8 mouse cellular contexts compared by ENCODE assay signal in the genomic region with DNA sequence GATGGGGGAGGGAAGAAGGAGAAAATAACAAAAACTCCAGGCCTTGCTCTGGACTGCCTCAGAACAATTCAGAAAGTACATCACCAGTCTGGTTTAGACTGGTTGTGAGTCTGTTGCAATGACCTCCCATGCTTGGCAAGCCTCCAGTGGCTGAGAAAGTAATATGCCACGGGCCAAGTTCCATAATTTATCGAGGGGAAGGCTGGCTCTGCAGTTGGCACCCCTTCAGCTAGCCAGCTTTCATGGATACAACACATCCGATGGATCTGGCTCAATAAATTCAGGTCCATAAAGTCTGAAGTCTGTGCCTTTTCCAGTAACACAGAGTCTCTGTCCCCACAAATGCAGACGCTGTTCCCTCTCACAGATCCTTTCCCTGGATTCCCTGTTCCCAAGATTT. TPM values are rescaled to one million over a fixed set of nuclear protein-coding genes. Genes with fewer than 3 reads are reported as not detected.
DNase-seq lines count a peak whose midpoint lies in the region; ATAC-seq and TF ChIP-seq lines count a peak whose summit lies in the region.

No protein-coding gene starts in this region.

- H3K36me3 ChIP-seq in liver, postnatal 0 days (replicated peaks; ENCODE audit: insufficient read depth, low read length) = no peaks in the 10 kb centered on the region
- H3K36me3 ChIP-seq in heart, embryonic 16.5 days (ENCODE audit: control insufficient read depth, insufficient read depth) = no peaks in the 10 kb centered on the region
- H3K36me3 ChIP-seq in midbrain, embryonic 15.5 days (replicated peaks) = no peaks in the 10 kb centered on the region

- no peak overlapping the region for H3K27ac ChIP-seq in liver, postnatal 0 days (ENCODE audit: low read depth)
- peak overlapping the region; percentile 55 for H3K27ac ChIP-seq in heart, embryonic 16.5 days (ENCODE audit: low read length)
- H3K27ac ChIP-seq in layer of hippocampus, adult 2 months = no peak overlapping the region
- H3K27ac ChIP-seq in midbrain, embryonic 15.5 days = peak overlapping the region; percentile 9; the same call in 1 of the 2 replicates

- no peak for TF ChIP-seq CTCF in liver, postnatal 0 days (IDR thresholded peaks at IDR 0.05; ENCODE audit: low read depth)
- TF ChIP-seq CTCF in layer of hippocampus, adult 2 months (conservative IDR thresholded peaks at IDR 0.05) = no peak

- peaks cover 10% of the 10 kb centered on the region for H3K4me1 ChIP-seq in liver, postnatal 0 days (ENCODE audit: insufficient read depth)
- H3K4me1 ChIP-seq in heart, embryonic 16.5 days (ENCODE audit: control insufficient read depth, insufficient read depth, low read length) = peaks cover 17% of the 10 kb centered on the region
- H3K4me1 ChIP-seq in midbrain, embryonic 15.5 days = peaks cover 16% of the 10 kb centered on the region

- peak; percentile 73 for DNase-seq in liver, postnatal 0 days
- DNase-seq in liver = no peak
- DNase-seq in cerebellum, postnatal 36 days = peak; percentile 12 to 16
- DNase-seq in layer of hippocampus, adult 2 months (ENCODE audit: low spot score in 2 of 2) = peak; percentile 30 to 32
- peak; percentile 26 to 77 for DNase-seq in urinary bladder, postnatal 36 days (ENCODE audit: low spot score in 2 of 2)
- no peak for DNase-seq in thymus, postnatal 36 days

- no peak for TF ChIP-seq EP300 in liver, postnatal 0 days (IDR thresholded peaks at IDR 0.05; ENCODE audit: low read depth)

- no peaks in the 10 kb centered on the region for H3K27me3 ChIP-seq in liver, postnatal 0 days (ENCODE audit: insufficient read depth, low read length)
- H3K27me3 ChIP-seq in heart, embryonic 16.5 days (ENCODE audit: control insufficient read depth, insufficient read depth, low read length) = no peaks in the 10 kb centered on the region
- H3K27me3 ChIP-seq in midbrain, embryonic 15.5 days (replicated peaks) = no peaks in the 10 kb centered on the region

- H3K9me3 ChIP-seq in liver, postnatal 0 days (ENCODE audit: low read length) = no peaks in the 10 kb centered on the region
- H3K9me3 ChIP-seq in heart, embryonic 16.5 days (replicated peaks; ENCODE audit: control insufficient read depth, low read length) = no peaks in the 10 kb centered on the region
- no peaks in the 10 kb centered on the region for H3K9me3 ChIP-seq in midbrain, embryonic 15.5 days

- peak; percentile 67 for ATAC-seq in liver, postnatal 0 days
- peak; percentile 73; the same call in 1 of the 2 replicates for ATAC-seq in heart, embryonic 16.5 days (replicated peaks; ENCODE audit: extremely low read depth, insufficient read depth, low FRiP score)
- no peak for ATAC-seq in midbrain, embryonic 15.5 days (replicated peaks)

- H3K4me3 ChIP-seq in liver, postnatal 0 days (ENCODE audit: low read depth, low read length) = no peak overlapping the region
- H3K4me3 ChIP-seq in heart, embryonic 16.5 days (ENCODE audit: low read length) = no peak overlapping the region
- no peak overlapping the region for H3K4me3 ChIP-seq in layer of hippocampus, adult 2 months
- no peak overlapping the region for H3K4me3 ChIP-seq in midbrain, embryonic 15.5 days

- no peak overlapping the region; the same call in 1 of the 2 replicates for H3K9ac ChIP-seq in liver, postnatal 0 days (replicated peaks)
- H3K9ac ChIP-seq in heart, embryonic 16.5 days (ENCODE audit: low read length) = no peak overlapping the region
- no peak overlapping the region for H3K9ac ChIP-seq in midbrain, embryonic 15.5 days

- no peak overlapping the region for H3K4me2 ChIP-seq in liver, postnatal 0 days (ENCODE audit: low read depth, low read length)
- H3K4me2 ChIP-seq in heart, embryonic 16.5 days (ENCODE audit: low read depth, low read length) = no peak overlapping the region
- no peak overlapping the region for H3K4me2 ChIP-seq in midbrain, embryonic 15.5 days

- 47% methylated on average over 4 of the region's 4 CpGs for WGBS in liver, postnatal 0 days (ENCODE audit: insufficient replicate concordance)
- 22% methylated on average over 4 of the region's 4 CpGs for WGBS in heart, embryonic 16.5 days
- WGBS in midbrain, embryonic 15.5 days = 33% methylated on average over 4 of the region's 4 CpGs

RNA-seq across cellular contexts. Expression of a gene that starts 34.8 kb away (rescaled TPM):
- 12.9 and 16.5 TPM in 2 replicates for polyA plus RNA-seq in liver, postnatal 0 days (2015; fragmentation: Nextera tagmentation; extraction: Ambion mirVana)
- 31.3 and 36.6 TPM in 2 replicates for polyA plus RNA-seq in heart, embryonic 16.5 days (2015; fragmentation: Nextera tagmentation; extraction: Ambion mirVana)
- total RNA-seq in layer of hippocampus, adult 2 months (2021) = 10 to 100 TPM; 20.6 to 22.0 TPM
- polyA plus RNA-seq in midbrain, embryonic 15.5 days (2015; fragmentation: Nextera tagmentation; extraction: Ambion mirVana) = 31.9 and 35.8 TPM in 2 replicates

RNA-seq across cellular contexts. Expression of a gene that starts 40.1 kb away (rescaled TPM):
- polyA plus RNA-seq in liver, postnatal 0 days (2015; fragmentation: Nextera tagmentation; extraction: Ambion mirVana) = 19.0 and 20.1 TPM in 2 replicates
- 27.8 and 30.9 TPM in 2 replicates for polyA plus RNA-seq in heart, embryonic 16.5 days (2015; fragmentation: Nextera tagmentation; extraction: Ambion mirVana)
- total RNA-seq in layer of hippocampus, adult 2 months (2021) = 10 to 100 TPM; 20.0 to 20.7 TPM
- 27.7 and 29.9 TPM in 2 replicates for polyA plus RNA-seq in midbrain, embryonic 15.5 days (2015; fragmentation: Nextera tagmentation; extraction: Ambion mirVana)

Comparison
In these comparisons a context has a peak if more than half of its experiments do, and no peak if none do; other contexts are left out.
1. DNase-seq: peak in liver, postnatal 0 days (single experiment), cerebellum, postnatal 36 days (2 of 2), layer of hippocampus, adult 2 months (2 of 2) and urinary bladder, postnatal 36 days (2 of 2); none in liver (single experiment) and thymus, postnatal 36 days (0 of 2).
2. H3K27ac ChIP-seq: peak in heart, embryonic 16.5 days (single experiment) and midbrain, embryonic 15.5 days (single experiment); none in liver, postnatal 0 days (single experiment) and layer of hippocampus, adult 2 months (single experiment).